Mouse (Mus musculus): ENCODE measurements at regions not wholly inside any gene's neighbourhood (a gene's known extent, or its start where the extent isn't known, plus 50 kb on each side); places are given as distances from the start of the nearest gene placed in this dataset.

DNA sequence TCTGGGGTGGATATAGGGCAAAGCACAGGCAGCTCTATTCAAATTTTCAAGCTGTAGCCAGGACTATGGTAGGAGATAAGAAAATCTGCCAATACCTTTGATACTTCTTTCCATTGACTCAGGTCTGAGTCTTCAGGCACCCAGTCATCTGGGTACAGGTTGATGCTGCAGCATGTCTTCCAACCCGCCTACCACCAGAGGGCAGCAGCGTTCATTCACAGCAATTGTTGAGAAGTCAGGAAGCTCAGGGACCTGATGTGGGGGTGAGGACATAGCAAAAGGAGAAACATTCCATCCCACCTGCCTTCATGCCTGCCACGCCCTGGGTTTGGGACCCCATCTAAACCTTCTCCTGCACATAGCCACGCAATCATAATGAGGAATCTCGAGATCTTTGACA, 118.2 kb upstream of the Gm21876 start:
- Histone ChIP-seq H3K9ac (no peak overlapping the region), H3K27ac (no peak overlapping the region), H3K4me1 (no peaks in the 10 kb centered on the region), H3K27me3 (no peaks in the 10 kb centered on the region), H3K4me3 (no peak overlapping the region), H3K36me3 (ENCODE audit: poor library complexity, severe bottlenecking) (no peaks in the 10 kb centered on the region), H3K4me2 (no peak overlapping the region), H3K9me3 (replicated peaks) (no peaks in the 10 kb centered on the region)
- 14% methylated on average over 5 of the region's 5 CpGs for WGBS
- ATAC-seq: no peak

DNA sequence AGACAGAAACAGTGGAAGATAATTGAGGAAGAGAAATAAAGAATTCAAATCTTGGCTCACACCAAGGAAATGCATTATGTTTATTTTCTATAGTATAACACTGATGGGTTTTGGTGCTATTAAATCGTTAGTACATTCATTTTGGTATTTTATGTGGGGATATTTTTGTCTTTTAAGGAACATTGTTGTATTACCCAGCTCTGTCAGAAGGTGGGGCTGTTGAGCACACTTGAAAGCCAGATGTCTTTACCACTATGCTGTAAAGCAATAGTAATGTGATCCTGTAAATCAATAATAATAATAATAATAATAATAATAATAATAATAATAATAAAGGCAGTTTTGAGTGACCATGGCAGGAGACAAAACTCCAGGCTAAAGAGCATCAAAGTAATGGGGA, 120.0 kb upstream of the Gm21876 start:
- ATAC-seq: no peak
- WGBS: 15% methylated on average over 1 of the region's 1 CpGs

DNA sequence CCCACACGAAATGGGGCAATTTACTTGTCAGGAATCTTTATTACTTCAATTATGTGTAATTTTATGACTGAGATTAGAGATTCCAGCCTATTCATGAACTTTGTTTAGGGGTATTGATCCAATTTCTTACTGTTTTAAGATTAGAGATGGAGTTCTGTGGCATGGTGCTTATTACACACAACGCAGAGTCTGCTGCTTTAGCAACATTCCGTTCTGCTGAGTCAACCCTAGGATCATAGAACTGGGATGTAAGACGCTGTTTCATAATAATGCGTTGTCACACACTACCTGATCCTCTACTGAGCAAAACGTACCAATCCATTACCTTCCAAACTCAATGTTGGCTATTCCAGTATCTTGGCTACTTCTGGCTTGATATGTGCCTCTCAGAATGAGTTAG, 121.9 kb upstream of the Gm21876 start:
- Histone ChIP-seq H3K27ac (no peak overlapping the region), H3K36me3 (ENCODE audit: poor library complexity, severe bottlenecking) (no peaks in the 10 kb centered on the region), H3K4me1 (no peaks in the 10 kb centered on the region), H3K9ac (no peak overlapping the region), H3K9me3 (replicated peaks) (0 out of 2 replicates have a peak, but pooled peaks cover 3% of the 10 kb centered on the region), H3K4me3 (no peak overlapping the region), H3K27me3 (no peaks in the 10 kb centered on the region), H3K4me2 (no peak overlapping the region)
- WGBS: 73% methylated on average over 6 of the region's 6 CpGs
- ATAC-seq: no peak

More for the DNA sequence above, 120.0 kb upstream of the Gm21876 start:
- Histone ChIP-seq H3K27me3 (no peaks in the 10 kb centered on the region), H3K4me3 (no peak overlapping the region), H3K36me3 (ENCODE audit: poor library complexity, severe bottlenecking) (no peaks in the 10 kb centered on the region), H3K4me2 (no peak overlapping the region), H3K4me1 (no peaks in the 10 kb centered on the region), H3K9ac (no peak overlapping the region), H3K9me3 (replicated peaks) (no peaks in the 10 kb centered on the region), H3K27ac (no peak overlapping the region)

DNA sequence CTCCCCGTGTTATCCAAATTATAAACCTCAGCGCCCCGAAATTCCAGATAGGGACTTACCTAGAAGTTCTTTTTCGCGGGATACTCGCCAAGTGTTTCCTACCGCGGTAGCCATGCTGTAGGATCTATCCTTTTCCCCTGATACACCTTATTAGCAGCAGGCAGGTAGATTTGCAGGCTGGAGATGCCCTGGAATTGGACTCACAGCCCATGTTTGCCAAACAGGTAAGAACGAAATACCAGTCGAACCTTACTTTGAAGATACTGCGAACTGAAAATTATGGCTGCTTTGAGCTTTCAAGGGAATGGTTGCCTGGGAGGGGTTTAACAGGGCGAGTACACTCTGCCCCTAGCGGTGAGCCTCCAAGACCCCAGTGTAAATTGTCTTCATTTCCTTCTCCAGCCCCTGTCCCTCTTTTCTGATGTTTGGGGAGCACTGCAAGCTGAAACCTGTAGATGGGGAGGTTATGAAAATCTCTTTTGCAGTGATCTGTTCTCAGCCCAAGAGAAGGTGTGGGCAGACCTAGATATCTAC, 149.8 kb upstream of the Agtr2 start:
- H3K36me3 ChIP-seq (ENCODE audit: poor library complexity, severe bottlenecking): no peaks in the 10 kb centered on the region
- H3K27ac ChIP-seq: no peak overlapping the region
- H3K27me3 ChIP-seq: no peaks in the 10 kb centered on the region
- H3K4me3 ChIP-seq: peak overlapping the region; percentile 31
- no peaks in the 10 kb centered on the region for H3K4me1 ChIP-seq
- WGBS: 32% methylated on average over 13 of the region's 13 CpGs
- H3K9ac ChIP-seq: no peak overlapping the region
- H3K4me2 ChIP-seq: peak overlapping the region; percentile 52
- no peak for ATAC-seq
- H3K9me3 ChIP-seq (replicated peaks): no peaks in the 10 kb centered on the region

DNA sequence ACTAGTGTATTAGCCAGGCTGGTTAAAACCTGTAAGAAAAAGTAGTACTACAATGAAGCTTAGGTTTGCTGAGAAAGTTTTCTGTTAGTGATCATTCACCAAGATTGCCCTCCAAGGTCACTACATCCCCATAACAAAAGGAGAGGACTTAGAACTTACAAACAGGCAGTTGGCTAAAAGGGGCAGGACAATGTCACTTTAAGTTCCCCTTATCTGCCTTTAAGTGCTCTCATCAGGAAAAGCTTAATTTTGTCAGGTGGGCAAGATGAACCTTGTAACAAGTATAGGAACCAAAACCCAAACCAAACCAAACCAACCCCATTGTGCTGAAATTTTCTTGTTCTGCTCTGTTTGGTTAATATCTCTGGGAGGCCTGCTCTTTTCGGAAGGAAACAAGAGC, 139.9 kb upstream of the Agtr2 start:
- Histone ChIP-seq H3K9ac (no peak overlapping the region), H3K9me3 (replicated peaks) (no peaks in the 10 kb centered on the region), H3K4me3 (no peak overlapping the region), H3K27me3 (no peaks in the 10 kb centered on the region), H3K4me1 (no peaks in the 10 kb centered on the region), H3K36me3 (ENCODE audit: poor library complexity, severe bottlenecking) (no peaks in the 10 kb centered on the region), H3K27ac (no peak overlapping the region), H3K4me2 (no peak overlapping the region)
- ATAC-seq: no peak
- WGBS: 65% methylated on average over 1 of the region's 1 CpGs

DNA sequence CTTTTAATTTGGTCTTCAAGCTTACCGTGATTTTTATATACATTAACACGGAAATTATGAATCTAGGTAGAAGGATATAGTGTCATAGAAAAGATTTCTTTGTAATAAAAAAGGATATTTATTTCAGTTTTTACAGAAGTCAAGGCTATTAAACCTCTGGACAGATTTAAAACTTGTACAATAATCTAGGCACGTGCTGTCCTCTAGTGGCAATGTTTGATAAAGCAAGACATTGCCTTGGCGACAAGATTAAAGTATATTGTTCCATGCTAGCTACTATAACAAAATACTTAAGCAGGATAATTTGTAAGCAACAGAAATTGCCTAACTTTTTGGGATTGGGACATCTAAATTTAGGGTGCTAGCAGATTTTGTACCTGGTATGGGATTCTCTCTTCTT, 133.8 kb upstream of the Agtr2 start:
- H3K27ac ChIP-seq: no peak overlapping the region
- H3K4me3 ChIP-seq: no peak overlapping the region
- H3K36me3 ChIP-seq (ENCODE audit: poor library complexity, severe bottlenecking): no peaks in the 10 kb centered on the region
- H3K9ac ChIP-seq: no peak overlapping the region
- H3K4me2 ChIP-seq: no peak overlapping the region
- H3K9me3 ChIP-seq (replicated peaks): no peaks in the 10 kb centered on the region
- no peak for ATAC-seq
- no peaks in the 10 kb centered on the region for H3K4me1 ChIP-seq
- no peaks in the 10 kb centered on the region for H3K27me3 ChIP-seq
- WGBS: 35% methylated on average over 4 of the region's 4 CpGs

DNA sequence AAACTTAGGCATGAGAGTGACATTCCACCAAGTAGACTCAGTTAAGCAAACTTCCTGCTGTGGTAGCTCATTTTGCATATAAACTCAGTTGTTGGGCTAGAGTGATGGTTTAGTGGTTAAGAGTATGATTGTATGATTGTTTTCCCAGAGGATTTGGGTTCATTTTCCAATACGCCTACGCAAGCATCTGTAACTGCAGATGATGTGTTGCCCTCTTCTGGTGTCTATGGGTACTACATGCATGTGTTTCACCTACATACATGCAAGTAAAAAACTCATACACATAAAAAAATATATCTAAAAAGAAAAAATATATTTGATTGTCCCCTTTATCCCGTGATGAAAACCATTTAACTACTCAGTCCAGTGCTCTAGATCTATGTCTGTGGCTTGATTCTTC, 132.0 kb upstream of the Agtr2 start:
- H3K27me3 ChIP-seq: no peaks in the 10 kb centered on the region
- H3K4me1 ChIP-seq: no peaks in the 10 kb centered on the region
- WGBS: 50% methylated on average over 3 of the region's 3 CpGs
- no peak overlapping the region for H3K9ac ChIP-seq
- no peak for ATAC-seq
- no peak overlapping the region for H3K4me2 ChIP-seq
- no peaks in the 10 kb centered on the region for H3K36me3 ChIP-seq (ENCODE audit: poor library complexity, severe bottlenecking)
- no peaks in the 10 kb centered on the region for H3K9me3 ChIP-seq (replicated peaks)
- no peak overlapping the region for H3K4me3 ChIP-seq
- H3K27ac ChIP-seq: no peak overlapping the region

DNA sequence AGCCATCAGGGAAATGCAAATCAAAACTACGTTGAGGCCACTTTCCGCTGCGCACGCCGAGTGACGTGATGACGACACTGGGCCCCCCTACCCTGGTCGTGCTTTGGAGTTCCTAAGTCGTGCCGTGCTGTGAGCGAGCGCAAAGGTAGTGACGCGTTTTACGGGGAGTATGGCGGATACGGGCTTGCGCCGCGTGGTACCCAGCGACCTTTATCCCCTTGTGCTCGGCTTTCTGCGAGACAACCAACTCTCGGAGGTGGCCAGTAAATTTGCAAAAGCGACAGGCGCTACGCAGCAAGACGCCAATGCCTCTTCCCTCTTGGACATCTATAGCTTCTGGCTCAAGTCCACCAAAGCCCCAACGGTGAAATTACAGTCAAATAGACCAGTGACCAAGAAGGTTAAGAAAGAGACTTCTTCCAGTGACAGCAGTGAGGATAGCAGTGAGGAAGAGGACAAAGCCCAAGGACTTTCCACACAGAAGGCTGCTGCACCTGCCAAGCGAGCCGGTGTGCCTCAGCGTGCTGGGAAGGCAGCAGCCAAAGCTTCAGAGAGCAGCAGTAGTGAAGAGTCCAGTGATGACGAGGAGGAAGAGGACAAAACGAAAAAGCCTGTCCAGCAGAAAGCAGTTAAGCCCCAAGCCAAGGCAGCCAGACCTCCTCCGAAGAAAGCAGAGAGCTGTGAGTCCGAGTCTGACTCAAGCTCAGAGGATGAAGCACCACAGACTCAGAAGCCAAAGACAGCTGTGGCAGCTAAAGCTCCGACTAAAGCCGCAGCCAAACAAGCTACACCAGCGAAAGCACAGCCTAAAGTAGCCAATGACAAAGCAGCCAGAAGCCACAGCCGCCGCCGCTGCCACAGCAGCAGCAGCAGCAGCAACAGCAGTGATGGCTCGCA, 123.3 kb upstream of the Agtr2 start:
- H3K27me3 ChIP-seq: no peaks in the 10 kb centered on the region
- no peaks in the 10 kb centered on the region for H3K36me3 ChIP-seq (ENCODE audit: poor library complexity, severe bottlenecking)
- H3K27ac ChIP-seq: peak overlapping the region; percentile 66
- H3K9me3 ChIP-seq (replicated peaks): no peaks in the 10 kb centered on the region
- peak overlapping the region; percentile 42 for H3K4me3 ChIP-seq
- no peaks in the 10 kb centered on the region for H3K4me1 ChIP-seq
- ATAC-seq: peak; percentile 97
- H3K4me2 ChIP-seq: peak overlapping the region; percentile 64
- 19% methylated on average over 43 of the region's 43 CpGs for WGBS
- H3K9ac ChIP-seq: peak overlapping the region; percentile 60

DNA sequence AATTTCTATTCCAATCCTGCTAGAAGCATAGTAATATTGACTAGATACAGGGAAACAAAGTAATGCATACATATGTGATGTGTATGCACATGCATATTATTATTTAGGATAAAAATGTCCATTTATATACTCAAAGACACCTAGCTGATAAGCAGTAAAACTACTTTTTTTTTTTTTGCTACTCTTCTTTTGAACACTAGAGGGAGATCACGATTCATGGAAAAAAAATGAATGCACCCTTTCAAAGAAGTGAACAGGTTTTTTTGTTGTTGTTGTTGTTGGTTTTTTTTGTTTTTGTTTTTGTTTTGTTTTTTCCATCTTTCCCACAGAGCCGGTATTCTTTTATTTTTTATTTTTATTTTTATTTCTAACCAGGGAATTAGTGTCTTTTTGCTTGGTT, 99.1 kb upstream of the Agtr2 start:
- WGBS: 13% methylated on average over 2 of the region's 2 CpGs
- no peak for ATAC-seq
- no peak overlapping the region for H3K4me3 ChIP-seq
- H3K27ac ChIP-seq: no peak overlapping the region
- no peaks in the 10 kb centered on the region for H3K4me1 ChIP-seq
- H3K27me3 ChIP-seq: no peaks in the 10 kb centered on the region
- H3K36me3 ChIP-seq (ENCODE audit: poor library complexity, severe bottlenecking): no peaks in the 10 kb centered on the region
- H3K9me3 ChIP-seq (replicated peaks): no peaks in the 10 kb centered on the region
- H3K9ac ChIP-seq: no peak overlapping the region
- no peak overlapping the region for H3K4me2 ChIP-seq

DNA sequence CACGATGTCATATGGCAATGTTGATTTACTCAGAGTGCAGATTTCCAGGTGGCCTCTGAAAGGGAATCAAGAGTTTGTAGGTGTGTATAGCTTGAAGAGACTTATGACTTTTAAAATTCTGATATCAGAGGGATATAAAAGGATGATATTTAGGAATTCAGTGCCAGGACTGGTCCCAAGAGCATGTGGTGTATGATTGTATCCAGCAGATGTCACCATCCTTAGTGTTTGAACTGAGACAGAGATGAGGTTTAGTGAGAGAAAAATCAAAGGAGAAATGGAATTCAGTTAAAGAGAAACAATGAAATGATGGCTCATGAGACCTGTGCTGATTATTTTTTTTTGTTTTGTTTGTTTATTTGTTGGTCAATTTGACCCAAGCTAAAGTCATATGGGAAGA, 94.4 kb upstream of the Agtr2 start:
- 87% methylated on average over 1 of the region's 1 CpGs for WGBS
- Histone ChIP-seq H3K4me1 (no peaks in the 10 kb centered on the region), H3K9me3 (replicated peaks) (no peaks in the 10 kb centered on the region), H3K9ac (no peak overlapping the region), H3K27me3 (no peaks in the 10 kb centered on the region), H3K36me3 (ENCODE audit: poor library complexity, severe bottlenecking) (no peaks in the 10 kb centered on the region), H3K4me2 (no peak overlapping the region), H3K27ac (no peak overlapping the region), H3K4me3 (no peak overlapping the region)
- no peak for ATAC-seq

DNA sequence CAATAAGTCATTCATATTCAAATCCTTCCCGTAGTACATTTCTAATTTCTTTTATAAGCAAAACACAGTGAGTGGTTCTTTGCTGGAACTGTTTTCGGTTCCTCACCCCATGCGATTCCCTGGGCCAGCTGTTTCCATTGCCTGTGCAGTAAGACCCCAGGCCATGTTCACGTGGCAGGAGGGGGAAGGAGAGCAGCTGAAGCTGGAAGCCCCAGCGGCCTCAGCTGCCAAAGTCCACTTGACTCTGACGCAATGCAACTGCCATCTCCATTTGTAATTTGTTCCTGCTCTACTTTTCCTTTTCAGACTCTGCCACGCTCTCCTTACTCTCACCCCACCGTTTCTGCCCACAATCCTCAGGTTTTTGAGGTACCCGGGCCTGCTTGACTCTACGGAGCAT, 91.1 kb upstream of the Agtr2 start:
- H3K4me3 ChIP-seq: no peak overlapping the region

DNA sequence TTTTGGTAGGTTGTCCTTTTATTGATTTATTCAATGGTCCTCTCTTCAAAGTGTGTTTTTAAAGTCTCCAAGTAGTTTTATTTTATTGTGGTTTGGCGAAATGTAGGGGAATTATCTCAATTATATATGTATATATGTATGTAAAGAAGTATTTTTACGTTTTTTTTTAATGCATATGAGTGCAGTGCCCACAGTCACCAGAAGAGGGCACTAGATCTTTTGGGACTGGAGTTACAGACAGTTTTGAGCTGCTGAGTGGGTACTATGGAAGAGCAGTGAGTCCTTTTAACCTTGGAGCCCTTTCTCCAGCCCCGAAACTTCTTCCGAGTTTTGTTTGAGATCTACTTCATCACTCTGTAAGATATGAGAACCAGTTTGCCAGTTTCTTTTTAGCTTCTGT, 59.5 kb upstream of the Agtr2 start:
- no peak for ATAC-seq
- Histone ChIP-seq H3K4me3 (no peak overlapping the region), H3K27me3 (no peaks in the 10 kb centered on the region), H3K4me1 (no peaks in the 10 kb centered on the region), H3K9ac (no peak overlapping the region), H3K9me3 (replicated peaks) (no peaks in the 10 kb centered on the region), H3K27ac (no peak overlapping the region), H3K4me2 (no peak overlapping the region), H3K36me3 (ENCODE audit: poor library complexity, severe bottlenecking) (no peaks in the 10 kb centered on the region)
- 59% methylated on average over 4 of the region's 4 CpGs for WGBS

More for the DNA sequence above, 91.1 kb upstream of the Agtr2 start:
- no peak overlapping the region for H3K4me2 ChIP-seq
- H3K27ac ChIP-seq: no peak overlapping the region
- WGBS: 79% methylated on average over 10 of the region's 10 CpGs
- H3K4me1 ChIP-seq: no peaks in the 10 kb centered on the region
- H3K9me3 ChIP-seq (replicated peaks): no peaks in the 10 kb centered on the region
- no peak for ATAC-seq
- no peak overlapping the region for H3K9ac ChIP-seq
- H3K27me3 ChIP-seq: no peaks in the 10 kb centered on the region
- H3K36me3 ChIP-seq (ENCODE audit: poor library complexity, severe bottlenecking): no peaks in the 10 kb centered on the region

DNA sequence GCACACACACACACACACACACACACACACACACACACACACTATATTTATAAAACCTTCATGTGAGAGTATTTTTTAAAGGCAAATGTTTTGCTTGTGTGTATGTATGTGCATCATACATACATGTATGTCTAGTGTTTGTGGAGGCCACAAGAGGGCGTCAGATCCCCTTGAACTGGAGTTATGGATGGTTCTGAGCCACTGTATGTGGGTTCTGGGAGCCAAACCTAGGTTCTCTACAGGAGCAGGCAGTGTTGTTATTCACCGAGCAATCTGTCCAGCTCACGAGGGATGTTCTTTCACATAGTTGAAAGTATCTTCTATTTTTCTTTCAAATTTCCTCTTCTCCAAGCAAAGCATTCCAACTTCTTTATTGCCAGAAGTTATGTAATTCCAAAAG, 56.3 kb upstream of the Agtr2 start:
- Histone ChIP-seq H3K9ac (no peak overlapping the region), H3K4me3 (no peak overlapping the region), H3K36me3 (ENCODE audit: poor library complexity, severe bottlenecking) (no peaks in the 10 kb centered on the region), H3K27me3 (no peaks in the 10 kb centered on the region), H3K4me1 (no peaks in the 10 kb centered on the region), H3K27ac (no peak overlapping the region), H3K4me2 (no peak overlapping the region), H3K9me3 (replicated peaks) (no peaks in the 10 kb centered on the region)
- WGBS: 66% methylated on average over 3 of the region's 3 CpGs
- no peak for ATAC-seq
